Mouse (Mus musculus) limb, embryonic 14.5 days (tissue): Measurements from ENCODE around the gene Dok3. TPM values are rescaled to one million over a fixed set of nuclear protein-coding genes. Genes with fewer than 3 reads are reported as not detected.

Experiments
- ATAC-seq: fragments of 200-750 bp; cut with Nextera tagmentation; 2 replicates; pipeline ENCODE4 v1.8.0; 2017; ENCODE audit warnings: low read depth, moderate number of reproducible peaks, moderate TSS enrichment; ENCODE audit not compliant: low FRiP score
- DNase-seq: peaks from one replicate; pipeline ENCODE4 v3.0.0-alpha.2; 2015; ENCODE audit warnings: low spot score
- H3K27ac ChIP-seq: fragments of 300-500 bp; sonication (generic); replicated peaks from 2 replicates; pipeline ENCODE4 v1.5.1; 2014; ENCODE audit warnings: low read depth, mild to moderate bottlenecking, low read length, moderate library complexity, mixed read lengths
- H3K27me3 ChIP-seq: fragments of 300-500 bp; sonication (generic); 2 replicates; pipeline ENCODE4 v1.6.1; 2014; ENCODE audit warnings: low read length, mixed read lengths; ENCODE audit not compliant: control insufficient read depth, insufficient read depth
- H3K36me3 ChIP-seq: fragments of 300-500 bp; sonication (generic); 2 replicates; pipeline ENCODE4 v1.6.1; 2014; ENCODE audit warnings: mild to moderate bottlenecking, low read length, moderate library complexity, mixed read lengths; ENCODE audit not compliant: control insufficient read depth, insufficient read depth
- H3K4me1 ChIP-seq: fragments of 300-500 bp; sonication (generic); 2 replicates; pipeline ENCODE4 v1.6.1; 2014; ENCODE audit warnings: antibody characterized with exemption, low read length, mixed read lengths; ENCODE audit not compliant: control insufficient read depth, insufficient read depth
- H3K4me2 ChIP-seq: fragments of 300-500 bp; sonication (generic); replicated peaks from 2 replicates; pipeline ENCODE4 v1.6.1; 2014; ENCODE audit warnings: low read depth, mild to moderate bottlenecking, low read length, moderate library complexity; ENCODE audit not compliant: severe bottlenecking
- H3K4me3 ChIP-seq: fragments of 300-500 bp; sonication (generic); replicated peaks from 2 replicates; pipeline ENCODE4 v1.5.1; 2014; ENCODE audit warnings: low read length
- H3K9ac ChIP-seq: fragments of 300-500 bp; sonication (generic); 2 replicates; pipeline ENCODE4 v1.6.1; 2014; ENCODE audit warnings: mild to moderate bottlenecking, low read depth, low read length, moderate library complexity; ENCODE audit not compliant: severe bottlenecking
- H3K9me3 ChIP-seq: fragments of 300-500 bp; sonication (generic); 2 replicates; pipeline ENCODE4 v1.6.1; 2016; ENCODE audit warnings: low read length; ENCODE audit not compliant: control insufficient read depth
- POLR2A ChIP-seq: fragments of 200-500 bp; IDR thresholded peaks from 2 replicates; pipeline ENCODE4 v1.8.0; 2012; ENCODE audit warnings: inconsistent platforms, mild to moderate bottlenecking, moderate library complexity, borderline replicate concordance; ENCODE audit not compliant: insufficient read depth, insufficient read length; ENCODE audit errors: extremely low read depth
- WGBS: fragments of 180-500 bp; shearing (Covaris S2); extraction: QIAGEN DNeasy Blood & Tissue Kit; methylation state at CpG from one replicate; pipeline ENCODE4 v1.1.7; 2014; 5-methylcytosine and 5-hydroxymethylcytosine counted together
- polyA plus RNA-seq, 2 experiments: library from polyadenylated mRNA; depleted of rRNA in 1 of 2; stranded (reverse) in 1 of 2; unstranded in 1 of 2; fragments of >200 nt; fragmentation: Nextera tagmentation in 1 of 2; extraction: Ambion mirVana in 1 of 2; gene quantifications; 2 replicates each; pipeline versions ENCODE4 v1.2.1 to v1.2.3; 2012 to 2014

Dok3 gene
- polyA plus RNA-seq, 2 experiments, result 4.4 to 9.1 TPM

DNA sequence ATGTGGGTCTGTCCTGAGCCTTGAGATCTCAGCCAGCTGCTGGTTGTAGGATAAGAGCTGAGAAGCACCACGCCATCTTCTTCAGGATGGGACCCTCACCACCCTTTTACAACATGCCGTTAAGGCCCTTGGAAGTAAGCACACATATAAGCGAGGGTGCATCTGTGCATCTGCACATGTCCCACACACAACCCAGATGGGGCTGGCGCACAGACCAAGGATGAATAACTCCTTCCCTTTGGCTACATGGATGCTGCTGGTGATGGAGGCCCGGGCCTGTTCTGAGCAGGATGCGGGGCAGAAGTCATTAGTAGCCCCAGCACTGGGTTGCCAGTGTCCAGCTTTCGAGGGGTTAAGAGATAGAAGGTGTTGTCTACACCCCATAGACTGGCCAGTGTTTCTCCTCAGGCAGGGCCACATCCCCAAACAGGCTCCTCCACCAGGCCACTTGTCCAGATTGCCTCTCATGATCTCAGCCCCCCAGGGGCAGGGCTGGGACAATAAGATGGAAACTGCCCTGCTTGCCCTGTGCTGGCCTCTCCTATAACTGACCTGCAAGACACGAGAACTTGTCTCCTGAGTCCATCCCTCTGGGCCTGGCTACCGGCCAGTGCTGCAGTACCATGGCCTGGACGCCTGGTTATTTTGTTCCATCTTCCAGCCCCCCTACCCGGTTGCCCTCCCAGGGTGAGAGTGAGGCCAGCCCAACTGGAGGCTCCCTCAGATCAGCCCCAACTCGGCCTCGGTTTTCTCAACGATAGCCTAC is 42.9 kb downstream of the Dok3 start:
- no peaks in the 10 kb centered on the region for H3K27me3 ChIP-seq
- H3K4me2 ChIP-seq, result peak overlapping the region; percentile 79
- H3K27ac ChIP-seq, result 0 out of 2 replicates have a peak overlapping the region, but pooled peaks have one; percentile 28
- H3K4me1 ChIP-seq, result peaks cover 32% of the 10 kb centered on the region
- H3K36me3 ChIP-seq, result peaks cover 28% of the 10 kb centered on the region
- no peak for ATAC-seq
- H3K9me3 ChIP-seq, result no peaks in the 10 kb centered on the region
- no peak for DNase-seq
- H3K4me3 ChIP-seq, result peak overlapping the region; percentile 88
- no peak for TF ChIP-seq POLR2A
- WGBS, result 35% methylated on average over 14 of the region's 14 CpGs
- H3K9ac ChIP-seq, result peak overlapping the region; percentile 100

DNA sequence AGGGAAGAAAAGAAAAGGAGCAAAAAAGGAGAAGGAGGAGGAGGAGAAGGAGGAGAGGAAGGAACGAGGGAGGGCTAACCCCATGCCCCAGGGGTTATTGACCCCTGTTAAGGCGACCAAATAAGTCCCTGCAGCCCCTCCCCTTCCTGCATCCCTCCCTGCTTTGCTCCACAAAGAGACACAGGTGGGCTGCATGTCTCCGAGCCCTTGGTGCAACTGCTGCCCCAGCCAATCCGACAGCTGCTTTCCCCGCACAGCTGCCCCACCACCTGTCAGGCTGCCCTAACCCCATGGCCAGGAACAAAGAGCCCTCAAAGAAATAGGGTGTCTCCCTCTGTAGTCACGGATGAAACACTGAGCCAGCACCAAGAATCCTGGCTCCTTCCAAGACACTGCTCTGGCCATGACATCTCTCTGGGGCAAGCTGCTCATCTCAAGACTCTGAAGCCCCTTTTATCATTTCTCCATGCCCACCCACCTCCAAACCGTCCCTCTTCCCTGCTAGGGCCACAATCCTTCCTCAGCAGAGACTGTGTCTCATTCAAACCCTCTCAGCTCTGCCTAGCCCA is 44.5 kb downstream of the Dok3 start:
- no peak for TF ChIP-seq POLR2A
- Histone ChIP-seq H3K4me2 (0 out of 2 replicates have a peak overlapping the region, but pooled peaks have one; percentile 79), H3K9ac (0 out of 2 replicates have a peak overlapping the region, but pooled peaks have one; percentile 21), H3K4me1 (peaks cover 32% of the 10 kb centered on the region), H3K27me3 (no peaks in the 10 kb centered on the region), H3K9me3 (no peaks in the 10 kb centered on the region), H3K36me3 (peaks cover 44% of the 10 kb centered on the region), H3K27ac (no peak overlapping the region; the same call in 1 of the 2 replicates), H3K4me3 (no peak overlapping the region)
- 28% methylated on average over 7 of the region's 7 CpGs for WGBS
- no peak for DNase-seq
- no peak for ATAC-seq

DNA sequence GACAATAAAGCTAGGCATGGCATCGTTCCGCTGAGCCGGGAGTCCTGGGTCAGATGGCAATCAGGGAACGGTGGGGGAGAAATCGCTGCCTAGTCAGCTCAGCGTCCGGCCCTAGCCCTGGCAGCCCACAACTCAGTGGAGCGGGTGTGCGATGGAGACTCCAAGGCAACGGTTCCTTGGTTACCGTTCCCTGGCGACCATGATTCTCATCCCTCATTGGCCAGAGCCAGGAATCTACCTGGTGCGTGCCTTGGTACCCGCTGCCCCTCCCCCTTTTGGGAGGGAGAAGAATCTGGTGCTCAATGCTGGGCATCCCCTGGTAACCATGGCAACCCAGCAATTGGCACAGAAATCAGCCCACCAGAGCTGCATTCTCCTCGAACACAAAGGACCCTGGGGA is 45.5 kb downstream of the Dok3 start:
- Histone ChIP-seq H3K36me3 (peaks cover 54% of the 10 kb centered on the region), H3K4me1 (peaks cover 32% of the 10 kb centered on the region), H3K4me3 (no peak overlapping the region), H3K27ac (no peak overlapping the region; the same call in 1 of the 2 replicates), H3K9me3 (no peaks in the 10 kb centered on the region), H3K9ac (no peak overlapping the region), H3K27me3 (no peaks in the 10 kb centered on the region), H3K4me2 (no peak overlapping the region)
- 54% methylated on average over 15 of the region's 15 CpGs for WGBS
- no peak for TF ChIP-seq POLR2A
- no peak for ATAC-seq
- no peak for DNase-seq

DNA sequence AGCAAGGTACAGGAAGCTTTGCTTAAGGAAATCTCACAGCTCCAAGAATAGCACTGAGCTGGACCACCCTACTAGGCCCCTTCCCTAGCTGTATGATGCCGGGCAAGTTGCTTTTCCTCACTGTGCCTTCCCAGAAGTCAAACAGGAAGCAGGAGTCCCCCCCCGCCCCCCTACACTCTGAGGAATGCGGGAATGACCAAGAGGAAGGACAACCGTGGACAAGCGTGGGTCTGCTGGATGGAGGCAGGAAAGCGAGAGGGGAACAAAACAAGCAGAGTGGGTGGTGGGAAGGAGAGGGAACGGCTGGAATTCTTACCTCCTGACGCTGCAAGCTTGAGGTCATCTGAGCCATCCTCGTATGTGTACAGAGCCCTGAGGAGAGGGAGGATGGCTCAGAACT is 46.0 kb downstream of the Dok3 start:
- H3K36me3 ChIP-seq, result peaks cover 56% of the 10 kb centered on the region
- no peaks in the 10 kb centered on the region for H3K9me3 ChIP-seq
- ATAC-seq (no peak), DNase-seq (no peak)
- peaks cover 29% of the 10 kb centered on the region for H3K4me1 ChIP-seq
- H3K27ac ChIP-seq, result no peak overlapping the region; the same call in 1 of the 2 replicates
- TF ChIP-seq POLR2A, result no peak
- no peak overlapping the region for H3K4me3 ChIP-seq
- WGBS, result 53% methylated on average over 9 of the region's 9 CpGs
- H3K9ac ChIP-seq, result no peak overlapping the region
- no peak overlapping the region for H3K4me2 ChIP-seq
- H3K27me3 ChIP-seq, result no peaks in the 10 kb centered on the region

DNA sequence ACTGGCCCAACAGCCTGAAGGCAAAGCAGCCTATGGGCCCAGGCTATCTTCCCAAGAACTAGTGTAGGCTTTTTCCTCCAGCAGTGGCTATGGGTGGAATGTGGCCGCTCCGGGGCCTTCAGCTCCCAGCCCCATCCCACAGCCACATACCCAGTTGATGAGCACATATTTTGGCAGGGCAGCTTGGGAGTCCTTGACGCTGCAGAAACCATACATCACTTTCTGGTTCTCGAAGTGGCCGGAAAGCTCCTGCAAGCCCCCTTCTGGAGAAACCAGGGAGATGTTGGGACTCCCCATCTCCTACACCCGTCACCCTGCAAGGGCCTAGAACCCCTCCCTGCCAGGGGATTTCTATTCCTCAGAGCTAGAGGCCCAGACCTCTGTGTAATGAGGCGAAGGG is 46.6 kb downstream of the Dok3 start:
- Histone ChIP-seq H3K36me3 (peaks cover 60% of the 10 kb centered on the region), H3K9me3 (no peaks in the 10 kb centered on the region), H3K4me1 (peaks cover 29% of the 10 kb centered on the region), H3K27me3 (no peaks in the 10 kb centered on the region), H3K4me3 (no peak overlapping the region), H3K27ac (no peak overlapping the region), H3K4me2 (no peak overlapping the region), H3K9ac (no peak overlapping the region)
- no peak for DNase-seq
- TF ChIP-seq POLR2A, result no peak
- 80% methylated on average over 7 of the region's 7 CpGs for WGBS
- ATAC-seq, result no peak
